Mouse (Mus musculus): ENCODE data around the gene Dusp3.

- TF ChIP-seq POLR2A (IDR thresholded peaks at IDR 0.05; ENCODE audit: borderline replicate concordance, insufficient read depth, low read length) (peak; percentile 50; the same call in 1 of the 2 replicates), CTCF (IDR thresholded peaks at IDR 0.05; ENCODE audit: borderline replicate concordance, insufficient read depth, low read depth, low read length) (no peak)
Measured at GRCm38 (mm10) chr11:101984054-101985025, 2.5 kb downstream of the Dusp3 start, which contains the start of gene Cfap97d1.
